Mouse (Mus musculus): Measurements from ENCODE around the gene 0610010F05Rik. TPM values are rescaled to one million over a fixed set of nuclear protein-coding genes. Genes with fewer than 3 reads are reported as not detected.

0610010F05Rik gene
- 0.62 TPM for polyA plus RNA-seq (2017; shearing (Covaris generic))

GRCm38 (mm10) chr11:23632945-23633878, at the start of gene 0610010F05Rik:
Gene 0610010F05Rik (minus strand): TSS chr11:23633639.

GRCm38 (mm10) chr11:23665798-23666501, 32.5 kb upstream of the 0610010F05Rik start, which contains the start of gene Pex13:
Gene Pex13 (minus strand): TSS chr11:23665959.

DNA sequence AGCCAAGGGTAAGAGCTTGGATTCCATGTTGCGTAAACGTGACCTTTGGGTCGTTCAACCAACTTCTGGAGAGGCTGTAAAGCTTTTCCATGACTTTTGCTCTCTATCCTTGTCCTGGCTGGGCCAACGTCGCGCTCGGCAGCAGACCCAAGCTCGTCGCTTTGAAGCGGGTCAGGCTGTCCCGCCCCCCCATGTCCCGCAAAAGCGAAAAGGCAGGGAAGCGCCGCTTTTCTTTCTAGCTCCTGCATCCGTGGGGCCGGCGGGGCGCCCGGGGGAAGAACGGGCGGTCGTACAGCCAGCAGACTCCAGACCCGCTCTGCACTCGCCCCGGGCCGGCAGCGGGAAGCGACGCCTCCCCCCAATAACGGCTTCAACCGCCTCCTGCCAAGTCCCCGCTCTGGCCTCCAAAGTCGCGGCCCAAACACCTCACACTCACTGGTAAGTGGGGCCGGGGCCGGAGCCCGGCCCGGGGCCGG, 31.9 kb upstream of the 0610010F05Rik start, which contains the start of gene Pus10:
Gene Pus10, plus strand, starts transcription at position 364 of the 476 bp plus-strand sequence.

DNA sequence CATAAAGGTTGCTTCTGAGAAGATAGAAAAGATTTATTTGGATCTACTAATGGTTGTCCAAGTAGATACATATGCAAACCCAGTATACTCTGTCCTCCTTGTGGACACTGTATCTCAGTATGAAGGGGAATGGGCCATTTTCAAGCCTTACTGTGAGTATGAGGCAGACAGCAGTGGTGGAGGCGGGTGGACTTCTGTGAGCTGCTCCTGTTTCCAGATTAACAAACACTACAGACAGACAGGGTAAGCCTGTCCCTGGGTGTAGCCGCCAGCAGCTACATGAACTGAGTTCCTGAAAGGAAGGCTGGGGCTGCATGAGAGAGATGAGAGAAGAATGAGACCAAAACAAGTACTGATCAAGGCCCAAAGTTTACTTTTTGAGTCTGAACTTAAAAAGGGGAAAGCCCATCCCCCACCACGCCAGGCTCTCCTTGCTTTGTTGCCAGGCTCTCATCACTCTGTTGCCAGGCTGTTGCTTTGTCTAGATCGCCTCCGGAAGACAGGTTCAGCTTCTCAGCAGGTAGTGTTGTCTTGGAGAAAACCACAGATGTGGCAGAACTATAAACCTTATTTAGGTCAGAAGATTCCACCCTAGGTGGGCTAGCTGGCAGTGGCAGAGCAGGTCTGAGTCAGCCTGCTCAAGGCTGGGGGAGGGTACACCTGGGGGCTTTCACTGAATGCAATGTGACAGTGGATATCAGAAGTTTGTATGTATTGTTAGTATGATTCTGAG, 112.8 kb downstream of the 0610010F05Rik start, which contains the start of gene 1700093K21Rik:
Gene 1700093K21Rik, minus strand, starts transcription at position 683 of the 733 bp plus-strand sequence.

Other genes with a start within 250 kb of the 0610010F05Rik start
- gene Ahsa2, start 135.6 kb downstream of the 0610010F05Rik start, polyA plus RNA-seq (2017; shearing (Covaris generic)) = 92.7 TPM
- gene 1700093K21Rik, start 112.5 kb downstream of the 0610010F05Rik start, polyA plus RNA-seq (2017; shearing (Covaris generic)) = not detected
- 22.5 TPM for gene Pus10, start 32.0 kb upstream of the 0610010F05Rik start, polyA plus RNA-seq (2017; shearing (Covaris generic))
- gene Pex13, start 32.3 kb upstream of the 0610010F05Rik start, polyA plus RNA-seq (2017; shearing (Covaris generic)) = 30.3 TPM
- gene Rel, start 137.3 kb upstream of the 0610010F05Rik start, polyA plus RNA-seq (2017; shearing (Covaris generic)) = 41.4 TPM